Mouse (Mus musculus) heart, adult 8-10 months (tissue): ENCODE data around the gene Efna1. TPM values are rescaled to one million over a fixed set of nuclear protein-coding genes. Genes with fewer than 3 reads are reported as not detected.

ENCODE experiments used
- DNase-seq: peaks from one replicate; pipeline ENCODE4 v3.0.0; 2022; ENCODE audit warnings: low spot score
- total RNA-seq, 4 experiments: library from RNA; stranded (reverse); gene quantifications; 2 replicates each; pipeline ENCODE4 v1.2.4; 2022

Efna1 gene
- total RNA-seq, 4 experiments from 2014 or later = 28.2 to 36.1 (median 32.6) TPM

DNA sequence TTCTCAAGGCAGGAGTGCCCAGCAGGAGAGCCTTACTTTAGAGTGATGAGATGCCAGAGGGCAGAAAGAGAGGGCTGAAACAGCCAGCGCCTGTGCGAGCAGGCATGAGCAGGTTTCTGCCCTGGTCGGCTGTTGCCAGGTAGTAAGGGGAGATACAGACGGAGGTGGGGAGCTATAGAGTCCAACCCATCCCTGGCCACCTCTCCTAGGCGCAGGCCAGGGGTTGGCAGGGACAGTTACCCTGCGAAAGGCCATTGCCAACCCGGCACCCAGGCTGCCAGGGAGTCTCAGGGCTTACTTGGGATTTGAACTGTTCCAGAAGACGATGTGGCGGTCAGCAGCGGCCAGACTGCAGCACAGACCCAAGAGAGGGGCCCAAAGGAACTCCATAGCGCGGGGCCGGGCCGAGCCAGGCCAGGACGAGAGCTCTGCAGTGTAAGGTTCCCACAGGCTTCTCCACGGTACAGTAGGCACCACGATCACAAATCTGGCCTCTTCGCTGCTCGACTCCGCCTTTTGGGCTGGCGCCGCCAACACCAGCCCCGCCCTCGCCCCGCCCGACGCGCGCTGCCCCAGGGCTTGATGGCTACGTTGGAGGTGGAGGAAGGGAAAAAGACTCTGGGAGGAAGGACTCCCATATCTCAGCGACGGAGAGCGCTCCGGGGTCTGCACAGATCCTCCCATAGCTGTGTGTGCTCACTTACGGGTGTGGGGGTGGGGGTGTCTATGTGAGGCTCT, 1.6 kb downstream of the Efna1 start:
- DNase-seq = peak; percentile 90

DNA sequence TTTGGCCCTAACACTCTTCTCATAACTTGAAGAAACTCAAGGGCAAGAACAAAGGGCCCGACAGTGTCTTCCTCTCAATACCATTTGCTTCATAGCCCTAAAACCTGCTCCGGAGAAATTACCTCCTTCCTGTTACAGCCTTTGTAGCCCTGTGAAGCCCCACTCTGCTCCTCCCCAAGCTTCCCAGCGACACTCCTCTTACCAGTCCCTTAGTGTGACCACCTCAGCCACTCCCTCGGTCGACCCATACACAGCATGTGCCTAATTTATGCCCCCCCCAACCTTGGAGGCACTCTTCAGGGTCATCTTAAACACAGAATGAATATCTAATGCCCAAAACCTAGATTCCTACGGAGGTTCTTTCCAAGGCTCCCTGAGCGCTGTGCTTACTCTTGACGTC, 2.3 kb downstream of the Efna1 start:
- DNase-seq = no peak

DNA sequence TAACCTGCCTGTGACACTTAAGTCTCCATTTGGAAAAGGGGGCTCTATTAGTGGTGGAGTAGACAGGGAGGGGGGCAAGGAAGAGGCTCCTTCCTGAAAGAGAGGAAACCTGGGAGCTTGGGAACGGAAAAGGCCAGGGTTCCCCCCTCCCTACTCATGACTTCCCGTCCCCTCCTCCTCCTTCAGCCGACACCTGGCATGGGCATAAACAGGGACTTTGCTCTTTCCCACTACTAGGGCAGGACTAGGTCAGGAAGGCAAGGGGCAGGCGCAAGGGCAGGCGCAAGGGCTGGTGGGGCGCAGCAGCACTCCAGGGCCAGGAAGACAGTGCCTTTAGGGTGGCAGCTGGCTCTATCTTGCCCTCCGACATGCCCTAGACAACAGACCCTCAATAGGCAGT, 2.8 kb downstream of the Efna1 start:
- DNase-seq = peak; percentile 83

DNA sequence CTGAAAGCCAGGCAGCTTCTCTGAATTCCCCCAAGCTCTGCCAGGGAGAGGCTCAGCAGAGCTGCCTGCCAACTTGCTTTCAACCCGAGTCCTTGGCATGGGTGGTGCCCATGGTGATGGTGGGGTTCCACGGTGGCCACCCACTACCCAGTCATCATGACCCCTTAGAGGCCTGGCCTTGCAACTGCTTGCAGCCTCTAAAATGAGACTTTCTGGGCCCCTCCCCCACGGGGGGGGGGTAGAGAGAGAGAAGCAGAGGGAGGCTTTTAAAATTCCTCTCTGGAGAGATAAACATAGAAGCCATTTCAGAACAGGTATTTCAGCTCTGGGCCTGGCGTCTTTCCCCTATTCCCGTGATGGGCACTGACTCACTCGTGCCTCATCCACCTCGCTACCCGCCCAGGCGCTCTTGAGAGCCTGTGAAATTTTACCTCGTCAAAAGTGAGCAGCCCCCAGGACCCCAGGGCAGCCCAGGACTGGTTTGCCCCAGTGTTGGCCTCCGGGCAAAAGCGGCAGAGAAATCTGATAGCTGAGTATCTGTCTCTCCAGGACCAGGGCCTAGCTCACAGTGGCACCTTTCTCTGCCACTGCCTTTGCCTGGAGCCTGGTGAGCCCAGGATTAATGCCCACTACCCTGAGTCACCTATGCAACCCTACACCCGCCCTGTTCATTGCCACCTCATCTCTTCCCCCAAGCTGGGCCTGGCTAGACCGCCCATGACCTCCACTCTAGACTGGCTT, 3.5 kb downstream of the Efna1 start:
- DNase-seq = peak; percentile 47

DNA sequence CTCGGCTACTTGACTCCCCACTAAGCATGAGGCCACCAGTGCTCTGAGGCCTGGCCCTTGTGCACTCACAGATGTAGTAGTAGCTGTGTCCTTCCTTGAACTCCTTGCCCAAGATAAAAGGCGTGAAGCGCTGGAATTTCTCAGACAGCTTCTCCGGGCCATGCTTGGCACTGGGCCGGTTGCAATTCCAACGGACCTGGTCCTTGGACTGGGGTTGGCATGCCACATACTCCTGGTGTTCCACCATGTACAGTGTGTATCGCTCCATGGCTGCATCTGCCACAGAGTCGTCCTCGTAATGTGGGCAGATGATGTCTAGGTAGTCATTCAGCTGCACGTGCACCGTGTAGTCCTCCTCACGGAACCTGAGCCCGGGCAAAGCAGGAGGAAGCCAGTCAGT, 4.9 kb downstream of the Efna1 start:
- no peak for DNase-seq

DNA sequence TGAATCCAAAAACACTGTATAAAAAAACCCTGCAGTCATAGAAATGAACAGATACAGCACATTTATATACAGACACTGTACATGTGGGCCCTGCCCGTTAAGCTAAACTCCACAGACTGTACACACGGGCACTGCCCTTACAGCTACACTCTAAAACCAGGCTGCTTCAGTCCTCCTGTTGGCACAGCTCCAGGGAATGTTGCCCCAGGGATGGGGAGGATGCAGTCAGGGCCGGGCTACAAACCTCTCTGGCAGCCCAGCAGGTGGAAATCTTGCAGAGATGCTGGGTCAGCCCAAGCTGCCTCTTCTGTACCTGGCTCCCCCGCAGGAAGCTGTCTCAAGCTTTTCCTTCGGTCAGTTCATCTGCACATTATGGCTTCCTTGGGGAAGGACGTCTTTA, 9.2 kb downstream of the Efna1 start:
- no peak for DNase-seq

DNA sequence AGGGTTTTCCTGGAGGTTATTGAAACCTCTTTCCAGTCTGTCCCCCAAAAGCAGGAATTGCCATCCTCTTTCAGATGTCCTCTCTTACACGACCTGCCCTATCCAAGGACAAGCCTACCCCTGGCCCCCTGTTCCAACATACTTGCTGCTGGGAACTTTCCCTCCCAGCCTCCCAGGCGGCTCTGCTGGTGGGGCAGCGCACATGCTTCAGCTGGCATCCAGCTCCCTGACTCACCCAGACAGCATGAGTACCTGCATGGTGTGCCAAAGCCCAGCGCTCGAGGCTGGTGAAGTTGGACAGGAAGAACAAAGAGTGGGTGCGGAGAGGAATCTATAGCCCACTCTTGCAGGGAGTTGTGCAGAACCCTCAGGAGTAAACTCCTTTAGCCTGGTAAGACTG, 10.1 kb downstream of the Efna1 start:
- DNase-seq = peak; percentile 66

DNA sequence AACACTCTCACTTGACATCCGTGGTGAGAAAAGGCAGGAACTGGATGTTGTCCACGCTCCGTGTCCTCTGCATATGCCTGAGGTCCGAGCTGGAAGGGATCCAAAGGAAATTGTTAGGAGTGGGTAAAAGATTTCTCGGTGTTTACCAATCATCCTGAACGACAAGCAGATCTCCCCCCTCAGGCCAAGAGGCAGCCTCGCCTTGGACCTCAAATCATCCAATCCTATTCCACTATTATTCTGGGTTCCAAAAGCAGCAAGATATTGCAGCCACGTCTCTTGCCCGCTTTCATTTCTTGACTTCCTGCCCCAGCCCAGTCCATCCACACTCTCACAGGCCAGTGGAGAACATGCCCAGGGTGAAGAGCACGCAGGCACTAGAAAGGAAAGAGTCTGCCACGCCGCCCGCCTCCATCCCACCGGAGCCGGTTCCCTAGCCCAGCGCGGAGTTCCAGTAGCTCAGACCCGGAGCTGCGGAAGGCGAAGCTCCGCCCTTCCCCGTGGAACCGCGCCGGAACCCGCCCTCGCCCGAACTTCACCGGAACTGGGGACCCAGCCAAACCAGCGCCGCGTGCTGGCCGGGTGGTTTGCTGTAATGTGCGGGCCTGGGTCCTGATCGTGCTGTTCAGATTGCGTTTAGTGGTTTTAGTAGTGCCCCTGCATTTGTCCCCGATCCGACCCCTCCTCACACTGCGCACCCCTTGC, 10.7 kb downstream of the Efna1 start, which contains the start of gene Slc50a1:
TSS of gene Slc50a1 (minus strand) at position 520 of the 705 bp plus-strand sequence.
- peak; percentile 88 for DNase-seq

DNA sequence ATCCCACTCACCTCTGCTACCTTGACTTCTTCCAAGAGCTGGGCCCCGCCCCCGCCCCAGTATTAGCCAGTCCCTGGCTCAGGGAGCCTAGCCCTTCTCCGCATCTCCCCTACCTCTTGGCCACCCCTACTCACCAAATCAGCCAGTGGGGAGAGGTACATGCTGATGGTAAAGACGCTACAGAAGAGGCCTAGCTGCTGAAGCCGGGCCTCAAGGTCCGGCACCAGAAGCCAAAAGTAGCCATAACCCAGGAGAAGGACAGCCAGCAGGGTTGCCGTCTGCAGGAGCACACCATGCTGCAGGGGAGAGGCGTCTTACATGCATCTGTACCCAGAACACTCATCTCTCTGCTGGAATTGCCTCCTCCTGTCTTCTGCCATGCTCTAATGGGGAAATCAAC, 12.0 kb downstream of the Efna1 start:
- no peak for DNase-seq

DNA sequence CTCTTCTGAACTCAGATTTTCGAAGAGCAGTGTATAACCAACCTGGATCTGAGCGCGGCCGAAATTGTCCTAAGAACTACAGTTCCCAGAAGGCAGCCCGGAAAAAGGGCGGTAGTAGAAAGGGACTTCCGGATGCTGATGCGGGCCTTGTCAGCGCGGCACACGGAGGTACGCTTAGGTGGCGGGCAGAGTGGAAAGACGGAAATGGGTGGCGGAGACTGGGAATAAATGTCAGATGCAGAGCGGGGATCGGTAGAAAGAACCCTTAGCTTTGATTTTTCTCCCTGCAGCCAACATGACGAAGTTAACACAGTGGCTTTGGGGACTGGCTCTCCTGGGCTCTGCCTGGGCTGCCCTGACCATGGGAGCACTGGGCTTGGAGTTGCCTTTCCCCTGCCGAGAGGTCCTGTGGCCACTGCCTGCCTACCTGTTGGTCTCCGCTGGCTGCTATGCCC, 14.5 kb downstream of the Efna1 start:
- peak; percentile 84 for DNase-seq

DNA sequence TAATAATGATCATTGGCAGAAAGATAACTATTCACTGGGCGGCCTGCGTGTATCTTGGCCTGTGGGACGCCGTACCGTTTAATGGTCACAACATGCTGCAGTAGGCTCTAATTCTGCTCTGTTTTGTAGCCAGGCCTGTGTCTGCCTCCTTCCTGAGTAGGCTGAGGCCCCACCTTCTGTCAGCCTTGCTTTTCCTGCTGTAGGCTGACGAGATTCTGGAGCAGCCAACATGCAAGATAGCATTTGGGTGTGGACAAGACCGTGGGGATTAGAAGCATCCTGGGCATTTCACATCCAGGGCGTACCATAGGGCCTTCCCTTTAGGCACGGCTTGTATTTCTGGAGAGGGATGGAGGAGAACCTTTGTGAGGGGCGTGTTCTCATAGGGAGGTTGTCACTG, 18.5 kb downstream of the Efna1 start:
- DNase-seq = peak; percentile 56

DNA sequence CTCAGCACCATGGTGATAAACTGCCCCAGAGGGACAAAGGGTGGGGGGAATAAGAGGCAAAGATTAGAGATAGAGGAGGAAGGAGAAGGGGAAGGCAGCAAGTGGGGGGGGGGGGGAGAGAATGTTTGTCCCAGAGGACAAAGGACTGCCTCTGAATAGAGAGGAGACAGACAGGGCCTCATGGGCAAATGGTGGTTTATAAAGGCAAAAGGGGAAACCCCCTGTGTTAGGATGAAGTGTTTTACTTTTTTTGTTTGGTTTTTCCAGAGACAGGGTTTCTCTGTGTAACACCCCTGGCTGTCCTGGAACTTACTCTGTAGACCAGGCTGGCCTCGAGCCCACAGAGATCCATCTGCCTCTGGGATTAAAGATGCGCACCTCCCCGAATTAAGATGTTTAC, 20.7 kb downstream of the Efna1 start:
- no peak for DNase-seq

DNA sequence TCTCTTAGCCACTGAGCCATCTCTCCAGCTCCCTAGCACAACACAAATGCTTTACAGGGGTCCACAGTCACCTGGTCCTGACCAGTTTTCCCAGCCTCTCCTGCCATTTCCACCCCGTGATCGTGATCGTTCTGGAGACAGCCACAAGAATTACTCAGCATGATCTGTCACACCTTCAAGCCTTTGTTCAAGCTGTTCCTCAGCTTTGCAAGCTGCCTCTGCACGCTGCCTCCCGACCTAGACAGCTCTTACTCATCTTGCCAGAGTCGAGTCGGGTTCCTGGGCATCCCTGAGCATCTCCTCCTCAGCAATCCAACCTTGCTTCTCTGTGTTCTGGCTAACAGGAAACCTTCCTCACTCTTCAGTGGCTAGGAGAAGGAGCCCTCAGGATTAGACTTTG, 21.9 kb downstream of the Efna1 start, which contains the start of gene Dpm3:
TSS of gene Dpm3 (plus strand) at position 283 of the 400 bp plus-strand sequence.
- no peak for DNase-seq

DNA sequence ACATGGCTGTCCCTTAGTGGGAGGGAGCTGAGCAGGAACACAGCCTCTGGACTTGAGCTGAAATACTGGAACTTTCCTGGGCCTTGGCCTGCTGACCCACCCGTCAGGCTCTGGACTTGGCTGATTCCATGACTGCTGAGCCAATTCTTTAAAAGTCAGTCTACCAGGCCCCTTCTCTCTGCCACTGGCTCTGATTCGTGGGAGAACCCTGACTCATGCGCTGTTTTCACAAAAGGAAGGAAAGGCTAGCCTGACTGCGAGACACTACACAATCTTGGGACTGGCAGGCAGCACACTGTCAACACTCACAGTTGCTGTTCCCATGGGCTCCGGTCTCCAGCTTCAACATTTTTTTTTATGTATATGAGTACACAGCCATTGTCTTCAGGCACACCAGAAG, 24.8 kb downstream of the Efna1 start:
- DNase-seq = no peak

DNA sequence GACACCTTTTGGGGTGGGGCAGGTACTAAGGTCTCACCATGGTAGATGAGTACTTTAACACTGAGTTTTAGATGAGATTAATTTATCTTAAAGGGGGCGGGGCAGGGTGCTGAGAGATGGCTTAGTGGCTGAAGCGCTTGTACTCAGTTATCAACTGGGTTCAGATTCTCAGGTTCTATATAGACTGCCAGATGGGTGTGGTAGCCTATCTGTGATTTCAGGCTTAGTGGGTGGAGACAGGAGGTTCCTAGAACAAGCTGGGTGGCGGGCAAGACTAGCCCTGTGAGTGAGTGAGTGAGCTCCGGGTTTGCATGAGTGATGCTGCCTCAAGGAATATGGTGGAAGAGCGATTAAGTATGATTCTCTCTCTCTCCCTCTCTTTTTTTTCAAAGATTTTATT, 25.9 kb downstream of the Efna1 start:
- DNase-seq = no peak

DNA sequence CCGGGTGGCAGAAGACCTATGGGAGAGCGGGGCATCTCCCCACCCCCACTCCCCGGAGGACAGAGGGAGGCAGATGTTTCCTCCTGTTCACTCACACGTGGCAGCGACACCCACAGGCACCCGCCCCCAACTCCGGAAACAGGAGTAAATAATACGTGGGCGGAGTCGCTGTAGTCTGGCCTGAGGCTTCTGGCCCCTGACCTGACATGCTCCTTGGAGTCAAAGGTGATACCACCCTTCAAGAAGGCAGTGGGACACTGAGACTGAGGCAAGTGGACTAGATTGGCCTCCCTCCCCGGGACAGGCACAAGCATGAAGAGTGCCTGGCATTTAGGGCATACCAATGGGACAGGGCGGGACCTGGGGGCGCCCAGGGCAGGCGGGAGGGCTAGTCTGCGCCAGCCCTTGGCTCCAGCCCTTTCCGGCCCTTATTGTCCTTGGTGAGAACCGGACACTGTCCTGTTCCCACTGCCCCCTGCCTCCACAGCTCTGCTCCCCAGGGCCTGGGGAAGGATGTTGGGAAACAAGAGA, 29.5 kb downstream of the Efna1 start:
- peak; percentile 85 for DNase-seq

DNA sequence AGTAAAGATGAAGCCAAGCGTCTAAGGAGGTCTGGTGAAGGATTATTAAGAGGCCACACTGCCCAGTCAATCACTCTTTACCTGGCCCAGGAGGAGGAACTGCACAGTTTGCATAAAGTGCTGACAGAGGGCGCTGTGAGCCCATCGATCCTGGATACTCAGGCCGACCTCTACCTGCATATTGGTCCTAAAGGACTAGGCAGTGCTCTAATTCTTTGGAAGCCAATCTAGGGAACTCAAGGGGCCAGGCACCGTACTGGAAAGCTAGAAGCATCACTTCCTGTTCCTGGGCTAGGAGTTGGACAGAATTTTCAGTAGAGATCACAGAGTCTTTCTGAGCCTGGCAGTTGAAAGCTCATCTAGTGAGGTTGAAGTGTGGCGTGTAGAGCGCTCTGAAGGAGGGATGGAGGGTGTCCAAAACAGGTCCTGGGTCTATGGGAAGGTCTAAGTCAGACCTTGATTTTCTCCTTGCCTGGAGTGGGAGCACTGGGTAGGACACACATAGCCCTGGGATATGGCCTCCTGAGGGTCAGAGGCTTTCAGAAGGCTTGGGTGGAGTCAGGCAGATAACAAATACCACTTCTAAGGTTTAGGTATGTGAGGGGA, 30.4 kb downstream of the Efna1 start:
- peak; percentile 75 for DNase-seq

DNA sequence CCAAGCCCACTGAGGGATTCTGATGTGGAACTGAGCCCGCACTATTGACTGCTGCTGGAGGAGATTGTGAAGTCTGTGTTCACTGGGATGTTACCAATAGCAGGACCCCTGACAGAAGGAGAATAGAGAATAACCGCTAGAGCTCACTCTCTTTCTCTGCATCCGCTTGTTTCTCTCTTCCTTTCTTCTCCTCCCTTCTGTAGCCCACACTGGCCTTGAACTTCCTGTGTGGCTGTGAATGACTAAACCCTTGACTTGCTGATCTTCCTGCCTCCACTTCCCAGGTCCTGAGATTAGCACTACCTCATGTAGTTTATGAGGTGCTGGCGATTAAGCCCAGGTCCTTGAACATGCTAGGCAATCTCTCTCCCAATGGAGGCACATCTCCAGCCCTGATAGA, 33.5 kb downstream of the Efna1 start:
- no peak for DNase-seq

DNA sequence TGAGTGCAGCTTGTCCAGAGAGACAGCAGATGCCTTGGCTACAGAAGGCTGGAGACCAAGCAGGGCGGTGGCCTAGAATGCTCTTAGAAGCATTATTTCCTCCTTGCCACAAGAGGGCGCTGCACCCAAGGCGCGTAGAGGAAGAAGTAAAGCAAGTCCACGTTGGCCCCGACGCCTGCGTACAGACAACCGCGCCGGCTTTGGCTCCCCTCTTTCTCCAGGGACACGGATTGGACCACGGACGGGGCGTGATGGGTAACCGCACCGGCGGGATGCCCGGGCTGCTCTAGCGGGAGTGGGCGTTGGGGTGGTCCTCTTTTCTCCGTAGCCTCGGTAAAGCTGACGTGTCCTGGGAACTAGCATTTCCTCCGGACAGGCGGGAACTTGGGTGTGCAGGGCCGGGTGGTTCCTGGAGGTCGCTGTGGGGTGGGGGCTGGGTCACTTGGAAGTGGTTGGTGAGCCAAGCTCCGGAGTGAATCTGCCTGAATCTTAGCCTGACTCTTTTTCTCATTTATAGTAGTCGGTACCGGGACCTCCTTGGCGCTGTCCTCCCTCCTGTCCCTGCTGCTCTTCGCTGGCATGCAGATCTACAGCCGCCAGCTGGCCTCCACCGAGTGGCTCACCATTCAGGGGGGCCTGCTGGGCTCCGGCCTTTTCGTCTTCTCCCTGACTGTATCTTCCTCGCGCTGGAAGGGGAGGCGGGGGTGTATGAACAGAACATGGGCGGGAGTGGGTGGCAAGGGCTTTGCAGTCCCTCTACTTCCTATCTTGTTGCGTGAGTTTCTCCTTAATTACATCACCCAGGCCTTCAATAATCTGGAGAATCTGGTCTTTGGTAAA, 34.5 kb downstream of the Efna1 start, which contains the start of gene Trim46:
TSS of gene Trim46 (minus strand) at position 49 of the 840 bp plus-strand sequence.
- peak; percentile 91 for DNase-seq

DNA sequence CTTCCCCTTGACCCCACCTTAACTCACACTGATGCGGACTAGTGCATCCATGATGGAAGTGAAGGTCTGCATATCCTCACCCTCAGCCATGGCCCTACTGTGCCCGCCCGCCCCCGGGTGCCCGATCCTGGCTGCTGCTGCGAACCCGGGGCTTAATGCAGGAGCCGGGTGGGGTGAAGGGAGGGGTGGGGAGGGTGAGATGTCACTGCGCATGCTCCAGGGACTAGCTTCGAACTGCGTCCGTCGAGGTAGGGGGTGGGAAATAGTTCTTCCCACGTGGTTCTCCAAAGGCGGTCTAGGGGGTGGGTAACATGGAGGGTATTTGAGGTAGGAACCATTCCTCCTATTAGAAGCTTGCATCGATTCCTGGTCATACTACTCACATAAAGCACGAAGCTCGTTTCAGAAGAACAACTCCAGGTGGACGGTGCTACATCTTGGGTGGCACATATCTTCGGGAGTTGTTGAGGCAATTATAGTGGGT, 35.2 kb downstream of the Efna1 start, which contains the start of gene Krtcap2:
TSS of gene Krtcap2 (plus strand) at position 279 of the 484 bp plus-strand sequence.
- DNase-seq = peak; percentile 39
